Mouse (Mus musculus): ENCODE measurements around the gene Catip.
"Not testable (repeated sequence)": the region's sequence is repeated elsewhere in the genome, so short reads cannot be mapped to it uniquely, and the experiment has no call there.

The Catip gene

GRCm38 (mm10) chr1:74394311-74394710, 32.4 kb downstream of the Catip start:
- no peak for DNase-seq (ENCODE audit: low read depth, low spot score)
- Histone ChIP-seq H3K36me3 (ENCODE audit: control insufficient read depth, insufficient read depth, low read length, poor library complexity, severe bottlenecking) (peaks cover 4% of the 10 kb centered on the region; the same call in 1 of the 2 replicates), H3K27me3 (ENCODE audit: control insufficient read depth, insufficient read depth, low read length, poor library complexity, severe bottlenecking) (no peaks in the 10 kb centered on the region)

- H3K27me3 ChIP-seq (ENCODE audit: control insufficient read depth, insufficient read depth, low read length, poor library complexity, severe bottlenecking): no peaks in the 10 kb centered on the region
Observed at GRCm38 (mm10) chr1:74394858-74395257, 33.0 kb downstream of the Catip start.

GRCm38 (mm10) chr1:74395290-74395689, 33.4 kb downstream of the Catip start:
- Histone ChIP-seq H3K27me3 (ENCODE audit: control insufficient read depth, insufficient read depth, low read length, poor library complexity, severe bottlenecking) (no peaks in the 10 kb centered on the region), H3K36me3 (ENCODE audit: control insufficient read depth, insufficient read depth, low read length, poor library complexity, severe bottlenecking) (peaks cover 4% of the 10 kb centered on the region; the same call in 1 of the 2 replicates)
- no peak for DNase-seq (ENCODE audit: low read depth, low spot score)

More at GRCm38 (mm10) chr1:74394858-74395257, 33.0 kb downstream of the Catip start:
- H3K36me3 ChIP-seq (ENCODE audit: control insufficient read depth, insufficient read depth, low read length, poor library complexity, severe bottlenecking): peaks cover 4% of the 10 kb centered on the region; the same call in 1 of the 2 replicates
- no peak for DNase-seq (ENCODE audit: low read depth, low spot score)

- DNase-seq (ENCODE audit: low read depth, low spot score); H3K27me3 ChIP-seq (ENCODE audit: control insufficient read depth, insufficient read depth, low read length, poor library complexity, severe bottlenecking); H3K36me3 ChIP-seq (ENCODE audit: control insufficient read depth, insufficient read depth, low read length, poor library complexity, severe bottlenecking): not testable (repeated sequence)
Observed at GRCm38 (mm10) chr1:74396456-74397222, 34.7 kb downstream of the Catip start.

GRCm38 (mm10) chr1:74397268-74397918, 35.5 kb downstream of the Catip start:
- DNase-seq (ENCODE audit: low read depth, low spot score): peak; percentile 94

GRCm38 (mm10) chr1:74397919-74398451, 36.1 kb downstream of the Catip start:
- H3K27me3 ChIP-seq (ENCODE audit: control insufficient read depth, insufficient read depth, low read length, poor library complexity, severe bottlenecking): no peaks in the 10 kb centered on the region
- DNase-seq (ENCODE audit: low read depth, low spot score): peak; percentile 89

More at GRCm38 (mm10) chr1:74397268-74397918, 35.5 kb downstream of the Catip start:
- Histone ChIP-seq H3K27me3 (ENCODE audit: control insufficient read depth, insufficient read depth, low read length, poor library complexity, severe bottlenecking) (no peaks in the 10 kb centered on the region), H3K36me3 (ENCODE audit: control insufficient read depth, insufficient read depth, low read length, poor library complexity, severe bottlenecking) (peaks cover 4% of the 10 kb centered on the region; the same call in 1 of the 2 replicates)

GRCm38 (mm10) chr1:74400531-74400930, 38.6 kb downstream of the Catip start:
- no peaks in the 10 kb centered on the region for H3K27me3 ChIP-seq (ENCODE audit: control insufficient read depth, insufficient read depth, low read length, poor library complexity, severe bottlenecking)
- no peaks in the 10 kb centered on the region for H3K36me3 ChIP-seq (ENCODE audit: control insufficient read depth, insufficient read depth, low read length, poor library complexity, severe bottlenecking)
- no peak for DNase-seq (ENCODE audit: low read depth, low spot score)

More at GRCm38 (mm10) chr1:74397919-74398451, 36.1 kb downstream of the Catip start:
- H3K36me3 ChIP-seq (ENCODE audit: control insufficient read depth, insufficient read depth, low read length, poor library complexity, severe bottlenecking): peaks cover 4% of the 10 kb centered on the region; the same call in 1 of the 2 replicates

GRCm38 (mm10) chr1:74401015-74401702, 39.3 kb downstream of the Catip start:
- DNase-seq (ENCODE audit: low read depth, low spot score): no peak
- Histone ChIP-seq H3K27me3 (ENCODE audit: control insufficient read depth, insufficient read depth, low read length, poor library complexity, severe bottlenecking) (no peaks in the 10 kb centered on the region), H3K36me3 (ENCODE audit: control insufficient read depth, insufficient read depth, low read length, poor library complexity, severe bottlenecking) (no peaks in the 10 kb centered on the region)

GRCm38 (mm10) chr1:74404206-74404605, 42.3 kb downstream of the Catip start:
- no peak for DNase-seq (ENCODE audit: low read depth, low spot score)
- Histone ChIP-seq H3K36me3 (ENCODE audit: control insufficient read depth, insufficient read depth, low read length, poor library complexity, severe bottlenecking) (no peaks in the 10 kb centered on the region), H3K27me3 (ENCODE audit: control insufficient read depth, insufficient read depth, low read length, poor library complexity, severe bottlenecking) (no peaks in the 10 kb centered on the region)

GRCm38 (mm10) chr1:74408589-74409504, 46.9 kb downstream of the Catip start, which contains the start of gene Vil1:
Gene Vil1, plus strand, starts transcription at chr1:74409376.
- Histone ChIP-seq H3K36me3 (ENCODE audit: control insufficient read depth, insufficient read depth, low read length, poor library complexity, severe bottlenecking) (no peaks in the 10 kb centered on the region), H3K27me3 (ENCODE audit: control insufficient read depth, insufficient read depth, low read length, poor library complexity, severe bottlenecking) (no peaks in the 10 kb centered on the region)
- no peak for DNase-seq (ENCODE audit: low read depth, low spot score)

GRCm38 (mm10) chr1:74411753-74412325, 49.9 kb downstream of the Catip start:
- H3K36me3 ChIP-seq (ENCODE audit: control insufficient read depth, insufficient read depth, low read length, poor library complexity, severe bottlenecking): no peaks in the 10 kb centered on the region
- no peaks in the 10 kb centered on the region for H3K27me3 ChIP-seq (ENCODE audit: control insufficient read depth, insufficient read depth, low read length, poor library complexity, severe bottlenecking)
- DNase-seq (ENCODE audit: low read depth, low spot score): no peak

- no peak for DNase-seq (ENCODE audit: low read depth, low spot score)
- Histone ChIP-seq H3K27me3 (ENCODE audit: control insufficient read depth, insufficient read depth, low read length, poor library complexity, severe bottlenecking) (no peaks in the 10 kb centered on the region), H3K36me3 (ENCODE audit: control insufficient read depth, insufficient read depth, low read length, poor library complexity, severe bottlenecking) (no peaks in the 10 kb centered on the region)
Observed at GRCm38 (mm10) chr1:74412711-74413110, 50.8 kb downstream of the Catip start.

- peak; percentile 48 for DNase-seq (ENCODE audit: low read depth, low spot score)
- H3K27me3 ChIP-seq (ENCODE audit: control insufficient read depth, insufficient read depth, low read length, poor library complexity, severe bottlenecking): no peaks in the 10 kb centered on the region
- no peaks in the 10 kb centered on the region for H3K36me3 ChIP-seq (ENCODE audit: control insufficient read depth, insufficient read depth, low read length, poor library complexity, severe bottlenecking)
Observed at GRCm38 (mm10) chr1:74415143-74415542, 53.2 kb downstream of the Catip start.

All from splenic B cell, adult 2 months (primary cell).